Mouse (Mus musculus): Measurements from ENCODE around the gene Rbm45. TPM values are rescaled to one million over a fixed set of nuclear protein-coding genes. Genes with fewer than 3 reads are reported as not detected.
A peak's percentile ranks its signal among the peaks of the same experiment; 100 is the strongest.

Rbm45 gene
- polyA plus RNA-seq, 1 experiment from 2014 or later, result 19.5 TPM

- Histone ChIP-seq H3K36me3 (ENCODE audit: control insufficient read depth, insufficient read depth, low read length) (no peaks in the 10 kb centered on the region), H3K27me3 (ENCODE audit: control insufficient read depth, insufficient read depth, low read length) (0 out of 2 replicates have a peak, but pooled peaks cover 4% of the 10 kb centered on the region), H3K9me3 (ENCODE audit: control insufficient read depth, low read length) (no peaks in the 10 kb centered on the region), H3K4me3 (replicated peaks; ENCODE audit: low read depth, low read length) (peak overlapping the region; percentile 86), H3K27ac (replicated peaks; ENCODE audit: low read depth, low read length) (peak overlapping the region; percentile 84), H3K4me1 (ENCODE audit: control insufficient read depth, insufficient read depth, low read length) (peaks cover 7% of the 10 kb centered on the region), H3K9ac (replicated peaks; ENCODE audit: low read length) (peak overlapping the region; percentile 89), H3K4me2 (ENCODE audit: low read length) (peak overlapping the region; percentile 89)
- peak; percentile 81 for DNase-seq
- peak; percentile 52 for ATAC-seq (ENCODE audit: low FRiP score, low TSS enrichment)
- under 1% methylated on average over 48 of the region's 49 CpGs for WGBS
These were observed 37.2 kb downstream of the Rbm45 start for GRCm38 (mm10) chr2:76406937-76407441.

GRCm38 (mm10) chr2:76409526-76409925 lies 39.7 kb downstream of the Rbm45 start:
- WGBS, result 86% methylated on average over 1 of the region's 1 CpGs
- Histone ChIP-seq H3K27me3 (ENCODE audit: control insufficient read depth, insufficient read depth, low read length) (0 out of 2 replicates have a peak, but pooled peaks cover 4% of the 10 kb centered on the region), H3K9me3 (ENCODE audit: control insufficient read depth, low read length) (no peaks in the 10 kb centered on the region), H3K9ac (replicated peaks; ENCODE audit: low read length) (no peak overlapping the region), H3K36me3 (ENCODE audit: control insufficient read depth, insufficient read depth, low read length) (no peaks in the 10 kb centered on the region), H3K4me3 (replicated peaks; ENCODE audit: low read depth, low read length) (no peak overlapping the region), H3K4me2 (ENCODE audit: low read length) (no peak overlapping the region), H3K27ac (replicated peaks; ENCODE audit: low read depth, low read length) (no peak overlapping the region), H3K4me1 (ENCODE audit: control insufficient read depth, insufficient read depth, low read length) (peaks cover 7% of the 10 kb centered on the region)
- ATAC-seq (ENCODE audit: low FRiP score, low TSS enrichment) (no peak), DNase-seq (no peak)

- Histone ChIP-seq H3K4me2 (ENCODE audit: low read length) (no peak overlapping the region), H3K36me3 (ENCODE audit: control insufficient read depth, insufficient read depth, low read length) (no peaks in the 10 kb centered on the region), H3K27me3 (ENCODE audit: control insufficient read depth, insufficient read depth, low read length) (no peaks in the 10 kb centered on the region), H3K27ac (replicated peaks; ENCODE audit: low read depth, low read length) (no peak overlapping the region), H3K4me1 (ENCODE audit: control insufficient read depth, insufficient read depth, low read length) (peaks cover 7% of the 10 kb centered on the region), H3K4me3 (replicated peaks; ENCODE audit: low read depth, low read length) (no peak overlapping the region), H3K9me3 (ENCODE audit: control insufficient read depth, low read length) (no peaks in the 10 kb centered on the region), H3K9ac (replicated peaks; ENCODE audit: low read length) (no peak overlapping the region)
- 93% methylated on average over 2 of the region's 2 CpGs for WGBS
- ATAC-seq (ENCODE audit: low FRiP score, low TSS enrichment) (no peak), DNase-seq (no peak)
These were observed 40.2 kb downstream of the Rbm45 start for GRCm38 (mm10) chr2:76409986-76410385.

- Histone ChIP-seq H3K27me3 (ENCODE audit: control insufficient read depth, insufficient read depth, low read length) (no peaks in the 10 kb centered on the region), H3K36me3 (ENCODE audit: control insufficient read depth, insufficient read depth, low read length) (no peaks in the 10 kb centered on the region), H3K9ac (replicated peaks; ENCODE audit: low read length) (no peak overlapping the region), H3K27ac (replicated peaks; ENCODE audit: low read depth, low read length) (no peak overlapping the region), H3K4me1 (ENCODE audit: control insufficient read depth, insufficient read depth, low read length) (no peaks in the 10 kb centered on the region), H3K4me2 (ENCODE audit: low read length) (no peak overlapping the region), H3K4me3 (replicated peaks; ENCODE audit: low read depth, low read length) (no peak overlapping the region), H3K9me3 (ENCODE audit: control insufficient read depth, low read length) (no peaks in the 10 kb centered on the region)
- 64% methylated on average over 2 of the region's 2 CpGs for whole genome bisulfite sequencing
- no peak for ATAC-seq (ENCODE audit: low FRiP score, low TSS enrichment)
- DNase-seq, result no peak
These were observed 43.1 kb downstream of the Rbm45 start for GRCm38 (mm10) chr2:76412924-76413323.

- H3K36me3 ChIP-seq (ENCODE audit: control insufficient read depth, insufficient read depth, low read length), result no peaks in the 10 kb centered on the region
- H3K27ac ChIP-seq (replicated peaks; ENCODE audit: low read depth, low read length), result no peak overlapping the region
- ATAC-seq (ENCODE audit: low FRiP score, low TSS enrichment) (no peak), DNase-seq (no peak)
- no peak overlapping the region for H3K9ac ChIP-seq (replicated peaks; ENCODE audit: low read length)
- H3K9me3 ChIP-seq (ENCODE audit: control insufficient read depth, low read length), result no peaks in the 10 kb centered on the region
- no peak overlapping the region for H3K4me2 ChIP-seq (ENCODE audit: low read length)
- no peak overlapping the region for H3K4me3 ChIP-seq (replicated peaks; ENCODE audit: low read depth, low read length)
- H3K4me1 ChIP-seq (ENCODE audit: control insufficient read depth, insufficient read depth, low read length), result no peaks in the 10 kb centered on the region
- no peaks in the 10 kb centered on the region for H3K27me3 ChIP-seq (ENCODE audit: control insufficient read depth, insufficient read depth, low read length)
- WGBS, result 95% methylated on average over 14 of the region's 14 CpGs
These were observed 47.8 kb downstream of the Rbm45 start for GRCm38 (mm10) chr2:76417446-76418141.

GRCm38 (mm10) chr2:76418142-76418518 lies 48.3 kb downstream of the Rbm45 start:
- WGBS, result 94% methylated on average over 3 of the region's 3 CpGs
- H3K4me2 ChIP-seq (ENCODE audit: low read length), result no peak overlapping the region
- DNase-seq (no peak), ATAC-seq (ENCODE audit: low FRiP score, low TSS enrichment) (no peak)
- H3K4me1 ChIP-seq (ENCODE audit: control insufficient read depth, insufficient read depth, low read length), result no peaks in the 10 kb centered on the region
- no peak overlapping the region for H3K4me3 ChIP-seq (replicated peaks; ENCODE audit: low read depth, low read length)
- no peaks in the 10 kb centered on the region for H3K27me3 ChIP-seq (ENCODE audit: control insufficient read depth, insufficient read depth, low read length)
- no peak overlapping the region for H3K27ac ChIP-seq (replicated peaks; ENCODE audit: low read depth, low read length)
- no peaks in the 10 kb centered on the region for H3K9me3 ChIP-seq (ENCODE audit: control insufficient read depth, low read length)
- no peak overlapping the region for H3K9ac ChIP-seq (replicated peaks; ENCODE audit: low read length)
- no peaks in the 10 kb centered on the region for H3K36me3 ChIP-seq (ENCODE audit: control insufficient read depth, insufficient read depth, low read length)

- Histone ChIP-seq H3K4me1 (ENCODE audit: control insufficient read depth, insufficient read depth, low read length) (no peaks in the 10 kb centered on the region), H3K4me2 (ENCODE audit: low read length) (no peak overlapping the region), H3K4me3 (replicated peaks; ENCODE audit: low read depth, low read length) (no peak overlapping the region), H3K36me3 (ENCODE audit: control insufficient read depth, insufficient read depth, low read length) (no peaks in the 10 kb centered on the region), H3K27ac (replicated peaks; ENCODE audit: low read depth, low read length) (no peak overlapping the region), H3K9me3 (ENCODE audit: control insufficient read depth, low read length) (no peaks in the 10 kb centered on the region), H3K27me3 (ENCODE audit: control insufficient read depth, insufficient read depth, low read length) (no peaks in the 10 kb centered on the region), H3K9ac (replicated peaks; ENCODE audit: low read length) (no peak overlapping the region)
- DNase-seq (no peak), ATAC-seq (ENCODE audit: low FRiP score, low TSS enrichment) (no peak)
- 84% methylated on average over 6 of the region's 6 CpGs for WGBS
These were observed 51.7 kb downstream of the Rbm45 start for GRCm38 (mm10) chr2:76421411-76421924.

- H3K9ac ChIP-seq (replicated peaks; ENCODE audit: low read length), result no peak overlapping the region
- no peak overlapping the region for H3K4me3 ChIP-seq (replicated peaks; ENCODE audit: low read depth, low read length)
- H3K27me3 ChIP-seq (ENCODE audit: control insufficient read depth, insufficient read depth, low read length), result no peaks in the 10 kb centered on the region
- no peaks in the 10 kb centered on the region for H3K9me3 ChIP-seq (ENCODE audit: control insufficient read depth, low read length)
- DNase-seq (no peak), ATAC-seq (ENCODE audit: low FRiP score, low TSS enrichment) (no peak)
- H3K36me3 ChIP-seq (ENCODE audit: control insufficient read depth, insufficient read depth, low read length), result no peaks in the 10 kb centered on the region
- no peak overlapping the region for H3K4me2 ChIP-seq (ENCODE audit: low read length)
- 78% methylated on average over 3 of the region's 3 CpGs for WGBS
- H3K4me1 ChIP-seq (ENCODE audit: control insufficient read depth, insufficient read depth, low read length), result no peaks in the 10 kb centered on the region
- no peak overlapping the region for H3K27ac ChIP-seq (replicated peaks; ENCODE audit: low read depth, low read length)
These were observed 57.0 kb downstream of the Rbm45 start for GRCm38 (mm10) chr2:76426816-76427215.

- WGBS, result 69% methylated on average over 3 of the region's 3 CpGs
- DNase-seq (no peak), ATAC-seq (ENCODE audit: low FRiP score, low TSS enrichment) (no peak)
These were observed 59.5 kb downstream of the Rbm45 start for GRCm38 (mm10) chr2:76429318-76429717.

More at GRCm38 (mm10) chr2:76429318-76429717, 59.5 kb downstream of the Rbm45 start:
- H3K36me3 ChIP-seq (ENCODE audit: control insufficient read depth, insufficient read depth, low read length), result no peaks in the 10 kb centered on the region
- no peak overlapping the region for H3K27ac ChIP-seq (replicated peaks; ENCODE audit: low read depth, low read length)
- H3K4me3 ChIP-seq (replicated peaks; ENCODE audit: low read depth, low read length), result no peak overlapping the region
- no peaks in the 10 kb centered on the region for H3K9me3 ChIP-seq (ENCODE audit: control insufficient read depth, low read length)
- H3K9ac ChIP-seq (replicated peaks; ENCODE audit: low read length), result no peak overlapping the region
- H3K4me1 ChIP-seq (ENCODE audit: control insufficient read depth, insufficient read depth, low read length), result no peaks in the 10 kb centered on the region
- no peak overlapping the region for H3K4me2 ChIP-seq (ENCODE audit: low read length)
- no peaks in the 10 kb centered on the region for H3K27me3 ChIP-seq (ENCODE audit: control insufficient read depth, insufficient read depth, low read length)

Measured in midbrain, embryonic 14.5 days (tissue).